Mouse (Mus musculus): Measurements from ENCODE around the gene Gcsam. TPM values are rescaled to one million over a fixed set of nuclear protein-coding genes. Genes with fewer than 3 reads are reported as not detected.

Gcsam gene
- not detected in 2 replicates for polyA plus RNA-seq (2014; fragmentation: Nextera tagmentation; extraction: Ambion mirVana)

GRCm38 (mm10) chr16:45610267-45610666 lies at the start of gene Gcsam:
TSS of gene Gcsam (plus strand) at chr16:45610380.
- H3K4me2 ChIP-seq (ENCODE audit: low read length) = no peak within 1 kb of the TSS
- H3K9ac ChIP-seq (replicated peaks; ENCODE audit: low read length) = no peak within 1 kb of the TSS
- no peak within 1 kb of the TSS for H3K4me3 ChIP-seq (replicated peaks; ENCODE audit: low read depth, low read length)
- 0 out of 2 replicates have a peak, but pooled peaks cover 4% of the 10 kb centered on the region for H3K27me3 ChIP-seq (ENCODE audit: control insufficient read depth, insufficient read depth, low read length)
- H3K9me3 ChIP-seq (ENCODE audit: control insufficient read depth, low read length) = no peaks in the 10 kb centered on the region
- WGBS = 83% methylated on average over 4 of the region's 4 CpGs
- ATAC-seq (ENCODE audit: low FRiP score, low TSS enrichment) = no peak; the same call in 1 of the 2 replicates
- H3K36me3 ChIP-seq (ENCODE audit: control insufficient read depth, insufficient read depth, low read length) = no peaks in the 10 kb centered on the region
- no peak within 1 kb of the TSS for H3K27ac ChIP-seq (replicated peaks; ENCODE audit: low read depth, low read length)
- H3K4me1 ChIP-seq (ENCODE audit: control insufficient read depth, insufficient read depth, low read length) = no peaks in the 10 kb centered on the region
- DNase-seq = no peak

- H3K36me3 ChIP-seq (ENCODE audit: control insufficient read depth, insufficient read depth, low read length) = no peaks in the 10 kb centered on the region
- no peak overlapping the region for H3K27ac ChIP-seq (replicated peaks; ENCODE audit: low read depth, low read length)
- no peak overlapping the region for H3K9ac ChIP-seq (replicated peaks; ENCODE audit: low read length)
- ATAC-seq (ENCODE audit: low FRiP score, low TSS enrichment) (no peak), DNase-seq (no peak)
- H3K4me2 ChIP-seq (ENCODE audit: low read length) = no peak overlapping the region
- H3K4me1 ChIP-seq (ENCODE audit: control insufficient read depth, insufficient read depth, low read length) = no peaks in the 10 kb centered on the region
- no peak overlapping the region for H3K4me3 ChIP-seq (replicated peaks; ENCODE audit: low read depth, low read length)
- 65% methylated on average over 3 of the region's 3 CpGs for WGBS
- H3K9me3 ChIP-seq (ENCODE audit: control insufficient read depth, low read length) = no peaks in the 10 kb centered on the region
- H3K27me3 ChIP-seq (ENCODE audit: control insufficient read depth, insufficient read depth, low read length) = no peaks in the 10 kb centered on the region
Observed at GRCm38 (mm10) chr16:45561747-45562146, 48.4 kb upstream of the Gcsam start.

DNA sequence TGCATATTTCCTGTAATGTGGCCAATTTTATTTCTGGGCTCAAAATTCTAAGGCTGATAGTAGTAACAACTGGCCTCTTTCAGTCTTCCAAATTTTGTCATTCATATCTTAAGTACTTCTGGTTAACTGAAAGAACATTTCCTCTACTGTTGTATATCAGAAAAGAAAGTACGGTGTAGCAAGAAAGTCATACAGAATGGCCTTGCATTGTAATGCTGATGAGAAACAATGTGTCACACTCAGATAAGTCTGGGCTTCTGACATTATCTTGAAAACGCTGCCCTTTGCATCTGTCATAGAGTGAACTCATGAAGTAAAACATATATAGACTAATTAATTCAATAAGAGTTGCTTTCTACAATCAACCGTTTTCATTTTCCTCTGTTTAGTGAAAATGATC lies 37.9 kb upstream of the Gcsam start:
- H3K4me3 ChIP-seq (replicated peaks; ENCODE audit: low read depth, low read length) = no peak overlapping the region
- no peaks in the 10 kb centered on the region for H3K36me3 ChIP-seq (ENCODE audit: control insufficient read depth, insufficient read depth, low read length)
- ATAC-seq (ENCODE audit: low FRiP score, low TSS enrichment) (no peak), DNase-seq (no peak)
- H3K27ac ChIP-seq (replicated peaks; ENCODE audit: low read depth, low read length) = no peak overlapping the region
- H3K9ac ChIP-seq (replicated peaks; ENCODE audit: low read length) = no peak overlapping the region
- no peak overlapping the region for H3K4me2 ChIP-seq (ENCODE audit: low read length)
- no peaks in the 10 kb centered on the region for H3K27me3 ChIP-seq (ENCODE audit: control insufficient read depth, insufficient read depth, low read length)
- WGBS = 85% methylated on average over 3 of the region's 3 CpGs
- no peaks in the 10 kb centered on the region for H3K9me3 ChIP-seq (ENCODE audit: control insufficient read depth, low read length)
- no peaks in the 10 kb centered on the region for H3K4me1 ChIP-seq (ENCODE audit: control insufficient read depth, insufficient read depth, low read length)

GRCm38 (mm10) chr16:45579883-45580282 lies 30.3 kb upstream of the Gcsam start:
- Histone ChIP-seq H3K27ac (replicated peaks; ENCODE audit: low read depth, low read length) (no peak overlapping the region), H3K4me2 (ENCODE audit: low read length) (no peak overlapping the region), H3K36me3 (ENCODE audit: control insufficient read depth, insufficient read depth, low read length) (no peaks in the 10 kb centered on the region), H3K27me3 (ENCODE audit: control insufficient read depth, insufficient read depth, low read length) (no peaks in the 10 kb centered on the region), H3K9me3 (ENCODE audit: control insufficient read depth, low read length) (no peaks in the 10 kb centered on the region), H3K4me1 (ENCODE audit: control insufficient read depth, insufficient read depth, low read length) (no peaks in the 10 kb centered on the region), H3K4me3 (replicated peaks; ENCODE audit: low read depth, low read length) (no peak overlapping the region), H3K9ac (replicated peaks; ENCODE audit: low read length) (no peak overlapping the region)
- DNase-seq (no peak), ATAC-seq (ENCODE audit: low FRiP score, low TSS enrichment) (no peak)
- WGBS = 69% methylated on average over 12 of the region's 12 CpGs

- no peak overlapping the region for H3K27ac ChIP-seq (replicated peaks; ENCODE audit: low read depth, low read length)
- no peaks in the 10 kb centered on the region for H3K4me1 ChIP-seq (ENCODE audit: control insufficient read depth, insufficient read depth, low read length)
- 33% methylated on average over 2 of the region's 2 CpGs for WGBS
- H3K9me3 ChIP-seq (ENCODE audit: control insufficient read depth, low read length) = no peaks in the 10 kb centered on the region
- DNase-seq (peak; percentile 29), ATAC-seq (ENCODE audit: low FRiP score, low TSS enrichment) (no peak)
- H3K9ac ChIP-seq (replicated peaks; ENCODE audit: low read length) = no peak overlapping the region
- no peak overlapping the region for H3K4me2 ChIP-seq (ENCODE audit: low read length)
- H3K36me3 ChIP-seq (ENCODE audit: control insufficient read depth, insufficient read depth, low read length) = no peaks in the 10 kb centered on the region
- no peak overlapping the region for H3K4me3 ChIP-seq (replicated peaks; ENCODE audit: low read depth, low read length)
- H3K27me3 ChIP-seq (ENCODE audit: control insufficient read depth, insufficient read depth, low read length) = no peaks in the 10 kb centered on the region
Observed at GRCm38 (mm10) chr16:45582512-45582911, 27.7 kb upstream of the Gcsam start.

DNA sequence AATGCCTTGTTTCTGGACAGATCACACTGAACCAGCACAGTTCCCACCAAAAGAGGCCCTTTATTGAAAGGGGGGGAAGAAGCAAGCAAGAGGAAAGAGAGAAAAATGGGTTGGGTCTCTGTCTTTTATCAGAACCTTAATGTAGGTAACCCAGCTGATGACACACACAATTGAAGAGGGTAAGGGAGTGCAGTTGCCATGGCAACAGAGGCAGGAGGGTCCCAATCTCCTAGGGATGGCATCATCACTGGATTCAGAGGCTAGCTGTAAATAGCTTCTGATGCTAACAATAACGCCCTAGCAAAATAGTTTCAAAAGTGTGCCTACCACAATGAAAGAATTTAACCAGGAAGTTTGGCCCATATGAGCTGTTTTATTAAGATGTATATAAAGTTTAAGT lies 16.5 kb upstream of the Gcsam start:
- Histone ChIP-seq H3K9ac (replicated peaks; ENCODE audit: low read length) (no peak overlapping the region), H3K9me3 (ENCODE audit: control insufficient read depth, low read length) (no peaks in the 10 kb centered on the region), H3K36me3 (ENCODE audit: control insufficient read depth, insufficient read depth, low read length) (no peaks in the 10 kb centered on the region), H3K27me3 (ENCODE audit: control insufficient read depth, insufficient read depth, low read length) (no peaks in the 10 kb centered on the region), H3K4me1 (ENCODE audit: control insufficient read depth, insufficient read depth, low read length) (no peaks in the 10 kb centered on the region), H3K27ac (replicated peaks; ENCODE audit: low read depth, low read length) (no peak overlapping the region), H3K4me2 (ENCODE audit: low read length) (no peak overlapping the region), H3K4me3 (replicated peaks; ENCODE audit: low read depth, low read length) (no peak overlapping the region)
- ATAC-seq (ENCODE audit: low FRiP score, low TSS enrichment) (no peak), DNase-seq (peak; percentile 58)
- WGBS = 31% methylated on average over 1 of the region's 1 CpGs

DNA sequence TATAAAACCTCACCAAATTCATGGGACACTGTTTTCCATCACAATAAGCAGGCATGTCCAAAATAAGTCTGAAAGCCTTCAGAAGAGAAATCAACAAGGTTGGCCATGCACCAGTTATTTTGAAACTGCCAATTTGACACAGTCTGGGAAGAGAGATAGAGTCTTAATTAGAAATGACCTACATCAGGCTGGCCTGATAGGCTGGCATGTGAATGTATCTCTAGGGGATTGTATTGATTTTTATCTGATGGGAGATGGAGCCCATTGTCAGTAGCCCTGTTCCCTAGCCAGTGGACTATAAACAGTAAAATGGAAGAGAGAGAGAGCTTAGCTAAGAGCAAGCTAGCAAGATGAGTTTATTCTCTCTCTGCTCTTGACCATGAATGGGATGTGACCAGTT lies 14.7 kb upstream of the Gcsam start:
- Histone ChIP-seq H3K36me3 (ENCODE audit: control insufficient read depth, insufficient read depth, low read length) (no peaks in the 10 kb centered on the region), H3K9ac (replicated peaks; ENCODE audit: low read length) (no peak overlapping the region), H3K9me3 (ENCODE audit: control insufficient read depth, low read length) (no peaks in the 10 kb centered on the region), H3K4me2 (ENCODE audit: low read length) (no peak overlapping the region), H3K4me1 (ENCODE audit: control insufficient read depth, insufficient read depth, low read length) (no peaks in the 10 kb centered on the region), H3K27ac (replicated peaks; ENCODE audit: low read depth, low read length) (no peak overlapping the region), H3K4me3 (replicated peaks; ENCODE audit: low read depth, low read length) (no peak overlapping the region), H3K27me3 (ENCODE audit: control insufficient read depth, insufficient read depth, low read length) (no peaks in the 10 kb centered on the region)
- DNase-seq (no peak), ATAC-seq (ENCODE audit: low FRiP score, low TSS enrichment) (no peak)

DNA sequence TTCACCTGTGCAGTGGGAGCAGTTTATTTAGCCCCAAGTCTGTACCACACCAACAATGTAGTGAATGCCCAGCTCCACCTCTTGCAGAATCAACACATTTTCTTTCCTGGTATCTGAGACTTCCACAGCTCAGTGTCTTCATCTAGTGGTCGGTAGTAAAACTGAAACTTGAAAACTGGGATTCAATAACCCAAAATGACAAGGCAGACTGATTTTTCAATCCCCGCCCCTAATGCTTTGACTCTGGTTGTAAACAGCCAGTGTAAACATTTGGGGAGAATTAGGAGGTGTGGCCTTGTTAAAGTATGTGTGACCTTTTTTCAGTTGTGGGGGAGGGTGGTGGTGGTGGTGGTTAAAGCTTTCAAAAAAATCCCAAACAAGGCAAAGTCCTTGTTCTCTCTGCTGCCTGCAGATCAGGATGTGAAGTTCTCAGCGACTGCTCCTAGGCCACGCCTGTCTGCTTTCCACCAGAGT lies 1.7 kb upstream of the Gcsam start:
- WGBS = 69% methylated on average over 4 of the region's 4 CpGs
- Histone ChIP-seq H3K36me3 (ENCODE audit: control insufficient read depth, insufficient read depth, low read length) (no peaks in the 10 kb centered on the region), H3K4me1 (ENCODE audit: control insufficient read depth, insufficient read depth, low read length) (no peaks in the 10 kb centered on the region), H3K9ac (replicated peaks; ENCODE audit: low read length) (no peak overlapping the region), H3K4me3 (replicated peaks; ENCODE audit: low read depth, low read length) (no peak overlapping the region), H3K27ac (replicated peaks; ENCODE audit: low read depth, low read length) (no peak overlapping the region), H3K4me2 (ENCODE audit: low read length) (no peak overlapping the region), H3K27me3 (ENCODE audit: control insufficient read depth, insufficient read depth, low read length) (0 out of 2 replicates have a peak, but pooled peaks cover 4% of the 10 kb centered on the region), H3K9me3 (ENCODE audit: control insufficient read depth, low read length) (no peaks in the 10 kb centered on the region)
- ATAC-seq (ENCODE audit: low FRiP score, low TSS enrichment) = no peak
- peak; percentile 64 for DNase-seq

DNA sequence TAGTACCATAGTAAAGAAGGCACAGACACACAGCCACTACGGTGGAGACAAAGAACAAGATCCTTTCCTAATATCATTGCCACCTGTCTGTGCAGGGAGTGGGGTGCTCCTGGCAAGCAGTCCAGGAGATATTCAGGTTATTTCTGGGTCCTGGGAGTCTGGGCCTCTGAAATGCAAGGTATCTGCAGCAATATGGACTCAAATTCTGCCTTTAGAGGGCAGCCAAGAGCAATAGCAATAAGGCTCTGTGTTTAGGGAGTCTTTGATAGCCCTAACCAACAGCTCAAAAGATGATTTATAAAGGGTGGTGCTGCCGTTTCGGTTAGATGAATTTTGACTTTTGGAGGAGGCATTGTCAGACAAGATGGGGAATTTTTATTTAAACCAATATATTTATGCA lies 880 bp upstream of the Gcsam start:
- Histone ChIP-seq H3K27me3 (ENCODE audit: control insufficient read depth, insufficient read depth, low read length) (0 out of 2 replicates have a peak, but pooled peaks cover 4% of the 10 kb centered on the region), H3K9ac (replicated peaks; ENCODE audit: low read length) (no peak overlapping the region), H3K4me2 (ENCODE audit: low read length) (no peak overlapping the region), H3K36me3 (ENCODE audit: control insufficient read depth, insufficient read depth, low read length) (no peaks in the 10 kb centered on the region), H3K4me1 (ENCODE audit: control insufficient read depth, insufficient read depth, low read length) (no peaks in the 10 kb centered on the region), H3K4me3 (replicated peaks; ENCODE audit: low read depth, low read length) (no peak overlapping the region), H3K9me3 (ENCODE audit: control insufficient read depth, low read length) (no peaks in the 10 kb centered on the region), H3K27ac (replicated peaks; ENCODE audit: low read depth, low read length) (no peak overlapping the region)
- 82% methylated on average over 3 of the region's 3 CpGs for WGBS
- ATAC-seq (ENCODE audit: low FRiP score, low TSS enrichment) = no peak
- DNase-seq = peak; percentile 60
